Mouse (Mus musculus): ENCODE measurements around the gene Etfrf1. TPM values are rescaled to one million over a fixed set of nuclear protein-coding genes. Genes with fewer than 3 reads are reported as not detected.
A peak's percentile ranks its signal among the peaks of the same experiment; 100 is the strongest.

Gene Etfrf1
- polyA plus RNA-seq (2016; fragmentation: Nextera tagmentation; extraction: Ambion mirVana): 37.5 and 38.1 TPM in 2 replicates

GRCm38 (mm10) chr6:145210816-145211338 lies at the start of gene Etfrf1, which contains the start of gene Casc1:
Gene Etfrf1 (plus strand): TSS chr6:145211134.
Gene Casc1 (minus strand): TSS chr6:145211005.
- H3K9me3 ChIP-seq: no peaks in the 10 kb centered on the region
- 0 out of 2 replicates have a peak, but pooled peaks cover 4% of the 10 kb centered on the region for H3K36me3 ChIP-seq
- peak within 1 kb of the TSS; percentile 82 for H3K9ac ChIP-seq
- peak within 1 kb of the TSS; percentile 94 for H3K27ac ChIP-seq
- WGBS: under 1% methylated on average over 36 of the region's 36 CpGs
- ATAC-seq (ENCODE audit: insufficient number of reproducible peaks, insufficient read depth, low FRiP score, low TSS enrichment): peak; percentile 99
- H3K4me2 ChIP-seq (replicated peaks): peak within 1 kb of the TSS; percentile 64
- H3K4me1 ChIP-seq: peaks cover 10% of the 10 kb centered on the region; the same call in 1 of the 2 replicates
- no peaks in the 10 kb centered on the region for H3K27me3 ChIP-seq
- H3K4me3 ChIP-seq: peak within 1 kb of the TSS; percentile 74

- H3K27me3 ChIP-seq: peaks cover 9% of the 10 kb centered on the region; the same call in 1 of the 2 replicates
- peaks cover 18% of the 10 kb centered on the region for H3K4me1 ChIP-seq
Observed at GRCm38 (mm10) chr6:145171892-145172606, 38.9 kb upstream of the Etfrf1 start.

GRCm38 (mm10) chr6:145173781-145174191 lies 37.1 kb upstream of the Etfrf1 start:
- 0 out of 2 replicates have a peak overlapping the region, but pooled peaks have one; percentile 12 for H3K27ac ChIP-seq
- 5% methylated on average over 11 of the region's 11 CpGs for WGBS
- 0 out of 2 replicates have a peak overlapping the region, but pooled peaks have one; percentile 19 for H3K9ac ChIP-seq

More at GRCm38 (mm10) chr6:145171892-145172606, 38.9 kb upstream of the Etfrf1 start:
- no peak for ATAC-seq (ENCODE audit: insufficient number of reproducible peaks, insufficient read depth, low FRiP score, low TSS enrichment)
- H3K9ac ChIP-seq: no peak overlapping the region
- H3K36me3 ChIP-seq: no peaks in the 10 kb centered on the region
- no peak overlapping the region for H3K27ac ChIP-seq
- no peak overlapping the region for H3K4me2 ChIP-seq (replicated peaks)
- H3K9me3 ChIP-seq: no peaks in the 10 kb centered on the region
- WGBS: 84% methylated on average over 14 of the region's 14 CpGs
- H3K4me3 ChIP-seq: no peak overlapping the region

GRCm38 (mm10) chr6:145175571-145175981 lies 35.4 kb upstream of the Etfrf1 start:
- peaks cover 18% of the 10 kb centered on the region for H3K4me1 ChIP-seq
- no peak overlapping the region for H3K4me2 ChIP-seq (replicated peaks)
- no peak for ATAC-seq (ENCODE audit: insufficient number of reproducible peaks, insufficient read depth, low FRiP score, low TSS enrichment)

More at GRCm38 (mm10) chr6:145173781-145174191, 37.1 kb upstream of the Etfrf1 start:
- H3K4me1 ChIP-seq: peaks cover 18% of the 10 kb centered on the region
- H3K4me2 ChIP-seq (replicated peaks): peak overlapping the region; percentile 27
- peak; percentile 71 for ATAC-seq (ENCODE audit: insufficient number of reproducible peaks, insufficient read depth, low FRiP score, low TSS enrichment)
- no peaks in the 10 kb centered on the region for H3K9me3 ChIP-seq
- peaks cover 9% of the 10 kb centered on the region; the same call in 1 of the 2 replicates for H3K27me3 ChIP-seq
- no peaks in the 10 kb centered on the region for H3K36me3 ChIP-seq
- H3K4me3 ChIP-seq: no peak overlapping the region

GRCm38 (mm10) chr6:145176474-145176873 lies 34.5 kb upstream of the Etfrf1 start:
- H3K4me1 ChIP-seq: peaks cover 18% of the 10 kb centered on the region
- no peak for ATAC-seq (ENCODE audit: insufficient number of reproducible peaks, insufficient read depth, low FRiP score, low TSS enrichment)
- no peak overlapping the region for H3K9ac ChIP-seq
- no peak overlapping the region for H3K4me2 ChIP-seq (replicated peaks)
- no peaks in the 10 kb centered on the region for H3K36me3 ChIP-seq
- WGBS: 43% methylated on average over 10 of the region's 10 CpGs
- H3K27ac ChIP-seq: no peak overlapping the region
- H3K4me3 ChIP-seq: no peak overlapping the region
- peaks cover 9% of the 10 kb centered on the region; the same call in 1 of the 2 replicates for H3K27me3 ChIP-seq
- no peaks in the 10 kb centered on the region for H3K9me3 ChIP-seq

More at GRCm38 (mm10) chr6:145175571-145175981, 35.4 kb upstream of the Etfrf1 start:
- peaks cover 9% of the 10 kb centered on the region; the same call in 1 of the 2 replicates for H3K27me3 ChIP-seq
- H3K9ac ChIP-seq: no peak overlapping the region
- no peaks in the 10 kb centered on the region for H3K36me3 ChIP-seq
- H3K9me3 ChIP-seq: no peaks in the 10 kb centered on the region
- 36% methylated on average over 9 of the region's 9 CpGs for WGBS
- no peak overlapping the region for H3K4me3 ChIP-seq
- H3K27ac ChIP-seq: no peak overlapping the region

- WGBS: 31% methylated on average over 6 of the region's 6 CpGs
- peaks cover 9% of the 10 kb centered on the region; the same call in 1 of the 2 replicates for H3K27me3 ChIP-seq
- peaks cover 7% of the 10 kb centered on the region; the same call in 1 of the 2 replicates for H3K4me1 ChIP-seq
- no peak overlapping the region for H3K27ac ChIP-seq
- H3K9me3 ChIP-seq: no peaks in the 10 kb centered on the region
- H3K36me3 ChIP-seq: no peaks in the 10 kb centered on the region
- no peak overlapping the region for H3K4me3 ChIP-seq
- no peak for ATAC-seq (ENCODE audit: insufficient number of reproducible peaks, insufficient read depth, low FRiP score, low TSS enrichment)
- no peak overlapping the region for H3K4me2 ChIP-seq (replicated peaks)
- H3K9ac ChIP-seq: no peak overlapping the region
Observed at GRCm38 (mm10) chr6:145179665-145180064, 31.3 kb upstream of the Etfrf1 start.

GRCm38 (mm10) chr6:145182044-145182443 lies 28.9 kb upstream of the Etfrf1 start:
- Histone ChIP-seq H3K27ac (no peak overlapping the region), H3K4me2 (replicated peaks) (no peak overlapping the region), H3K36me3 (no peaks in the 10 kb centered on the region), H3K4me1 (no peaks in the 10 kb centered on the region), H3K27me3 (no peaks in the 10 kb centered on the region), H3K9ac (no peak overlapping the region), H3K9me3 (no peaks in the 10 kb centered on the region), H3K4me3 (no peak overlapping the region)
- whole genome bisulfite sequencing: 79% methylated on average over 8 of the region's 8 CpGs
- ATAC-seq (ENCODE audit: insufficient number of reproducible peaks, insufficient read depth, low FRiP score, low TSS enrichment): no peak

GRCm38 (mm10) chr6:145186096-145186495 lies 24.8 kb upstream of the Etfrf1 start:
- Histone ChIP-seq H3K36me3 (no peaks in the 10 kb centered on the region), H3K4me3 (no peak overlapping the region), H3K4me2 (replicated peaks) (no peak overlapping the region), H3K9me3 (no peaks in the 10 kb centered on the region), H3K27me3 (no peaks in the 10 kb centered on the region), H3K9ac (no peak overlapping the region), H3K27ac (no peak overlapping the region), H3K4me1 (no peaks in the 10 kb centered on the region)
- ATAC-seq (ENCODE audit: insufficient number of reproducible peaks, insufficient read depth, low FRiP score, low TSS enrichment): no peak
- WGBS: 88% methylated on average over 1 of the region's 1 CpGs

- Histone ChIP-seq H3K27ac (no peak overlapping the region), H3K4me2 (replicated peaks) (peak overlapping the region; percentile 38), H3K4me1 (no peaks in the 10 kb centered on the region), H3K36me3 (no peaks in the 10 kb centered on the region), H3K4me3 (peak overlapping the region; percentile 20), H3K9ac (no peak overlapping the region), H3K9me3 (no peaks in the 10 kb centered on the region), H3K27me3 (no peaks in the 10 kb centered on the region)
- 65% methylated on average over 27 of the region's 27 CpGs for WGBS
- no peak for ATAC-seq (ENCODE audit: insufficient number of reproducible peaks, insufficient read depth, low FRiP score, low TSS enrichment)
Observed at GRCm38 (mm10) chr6:145187093-145188088, 23.5 kb upstream of the Etfrf1 start.

- Histone ChIP-seq H3K36me3 (no peaks in the 10 kb centered on the region), H3K4me2 (replicated peaks) (no peak overlapping the region), H3K4me3 (no peak overlapping the region), H3K9me3 (no peaks in the 10 kb centered on the region), H3K27me3 (no peaks in the 10 kb centered on the region), H3K4me1 (no peaks in the 10 kb centered on the region), H3K27ac (no peak overlapping the region), H3K9ac (no peak overlapping the region)
- WGBS: 88% methylated on average over 3 of the region's 3 CpGs
- no peak for ATAC-seq (ENCODE audit: insufficient number of reproducible peaks, insufficient read depth, low FRiP score, low TSS enrichment)
Observed at GRCm38 (mm10) chr6:145193038-145193437, 17.9 kb upstream of the Etfrf1 start.

- Histone ChIP-seq H3K4me3 (no peak overlapping the region), H3K27ac (no peak overlapping the region), H3K4me2 (replicated peaks) (no peak overlapping the region), H3K4me1 (no peaks in the 10 kb centered on the region), H3K36me3 (no peaks in the 10 kb centered on the region), H3K9ac (no peak overlapping the region), H3K27me3 (no peaks in the 10 kb centered on the region), H3K9me3 (no peaks in the 10 kb centered on the region)
- WGBS: 79% methylated on average over 11 of the region's 11 CpGs
- no peak for ATAC-seq (ENCODE audit: insufficient number of reproducible peaks, insufficient read depth, low FRiP score, low TSS enrichment)
Observed at GRCm38 (mm10) chr6:145193446-145193845, 17.5 kb upstream of the Etfrf1 start.
